Mouse (Mus musculus) forebrain, embryonic 11.5 days (tissue): ENCODE data around the gene Zc3h6. TPM values are rescaled to one million over a fixed set of nuclear protein-coding genes. Genes with fewer than 3 reads are reported as not detected.
"Not testable (repeated sequence)": the region's sequence is repeated elsewhere in the genome, so short reads cannot be mapped to it uniquely, and the experiment has no call there.

Experiments
- ATAC-seq: fragments of 200-750 bp; cut with Nextera tagmentation; replicated peaks from 2 replicates; pipeline ENCODE4 v1.8.0; 2017; ENCODE audit warnings: moderate TSS enrichment; ENCODE audit not compliant: low FRiP score
- DNase-seq: peaks from one replicate; pipeline ENCODE4 v3.0.0-alpha.2; 2017; ENCODE audit warnings: low spot score
- H3K27ac ChIP-seq: fragments of 300-500 bp; sonication (generic); 2 replicates; pipeline ENCODE4 v1.5.1; 2014; ENCODE audit warnings: low read depth, low read length
- H3K27me3 ChIP-seq: fragments of 300-500 bp; sonication (generic); 2 replicates; pipeline ENCODE4 v1.6.1; 2014; ENCODE audit warnings: mild to moderate bottlenecking, low read length, mixed read lengths; ENCODE audit not compliant: control insufficient read depth, insufficient read depth
- H3K36me3 ChIP-seq: fragments of 300-500 bp; sonication (generic); 2 replicates; pipeline ENCODE4 v1.6.1; 2014; ENCODE audit warnings: mild to moderate bottlenecking, low read length, moderate library complexity, mixed read lengths; ENCODE audit not compliant: control insufficient read depth, insufficient read depth
- H3K4me1 ChIP-seq: fragments of 300-500 bp; sonication (generic); replicated peaks from 2 replicates; pipeline ENCODE4 v1.6.1; 2014; ENCODE audit warnings: low read length, mixed read lengths; ENCODE audit not compliant: control insufficient read depth, insufficient read depth
- H3K4me2 ChIP-seq: fragments of 300-500 bp; sonication (generic); 2 replicates; pipeline ENCODE4 v1.6.1; 2014; ENCODE audit warnings: low read depth, mild to moderate bottlenecking, low read length, moderate library complexity, mixed read lengths; ENCODE audit not compliant: severe bottlenecking
- H3K4me3 ChIP-seq: fragments of 300-500 bp; sonication (generic); 2 replicates; pipeline ENCODE4 v1.5.1; 2014; ENCODE audit warnings: low read depth, low read length
- H3K9ac ChIP-seq: fragments of 300-500 bp; sonication (generic); 2 replicates; pipeline ENCODE4 v1.6.1; 2014; ENCODE audit warnings: low read length
- H3K9me3 ChIP-seq: fragments of 300-500 bp; sonication (generic); 2 replicates; pipeline ENCODE4 v1.6.1; 2016; ENCODE audit warnings: low read length, mixed read lengths; ENCODE audit not compliant: control insufficient read depth
- WGBS: fragments of 180-500 bp; shearing (Covaris S2); extraction: QIAGEN DNeasy Blood & Tissue Kit; methylation state at CpG from one replicate; pipeline ENCODE4 v1.1.7; 2014; 5-methylcytosine and 5-hydroxymethylcytosine counted together
- polyA plus RNA-seq: library from polyadenylated mRNA; unstranded; fragments of >200 nt; fragmentation: Nextera tagmentation; extraction: Ambion mirVana; gene quantifications from 2 replicates; pipeline ENCODE4 v1.2.1, GENCODE M21; 2014

The Zc3h6 gene
- polyA plus RNA-seq, 1 experiment from 2014 or later: 2.9 TPM

DNA sequence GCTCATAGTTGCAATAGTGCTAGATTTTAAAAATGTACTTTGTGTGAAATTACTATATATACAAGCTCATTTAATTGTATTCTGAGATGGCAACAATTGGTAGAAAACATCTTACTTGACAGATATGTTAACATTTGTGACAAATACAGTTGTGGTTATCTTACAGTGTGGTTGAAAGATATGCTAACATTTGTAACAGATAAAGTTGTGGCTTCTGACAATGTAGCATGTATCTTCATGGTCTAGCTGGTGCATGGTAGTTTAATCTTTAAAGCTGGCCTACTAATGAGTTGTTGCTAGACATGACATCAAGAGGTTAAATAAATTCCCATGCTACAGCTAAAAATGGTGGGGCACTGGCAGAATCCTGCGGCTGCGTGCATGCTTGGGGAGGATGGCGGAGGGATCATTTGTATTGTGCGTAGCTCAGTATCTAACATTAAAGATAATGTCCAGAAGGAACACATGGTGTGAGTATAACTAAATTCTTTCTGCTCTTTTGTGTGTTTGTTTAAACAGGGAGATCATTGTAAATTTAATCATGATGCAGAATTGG, 39.1 kb downstream of the Zc3h6 start:
- ATAC-seq (no peak), DNase-seq (no peak)
- H3K9ac ChIP-seq: no peak overlapping the region
- H3K4me3 ChIP-seq: no peak overlapping the region
- H3K36me3 ChIP-seq: no peaks in the 10 kb centered on the region
- H3K4me2 ChIP-seq: no peak overlapping the region
- H3K9me3 ChIP-seq: no peaks in the 10 kb centered on the region
- WGBS: 83% methylated on average over 4 of the region's 4 CpGs
- no peaks in the 10 kb centered on the region for H3K27me3 ChIP-seq
- no peaks in the 10 kb centered on the region for H3K4me1 ChIP-seq
- H3K27ac ChIP-seq: no peak overlapping the region

DNA sequence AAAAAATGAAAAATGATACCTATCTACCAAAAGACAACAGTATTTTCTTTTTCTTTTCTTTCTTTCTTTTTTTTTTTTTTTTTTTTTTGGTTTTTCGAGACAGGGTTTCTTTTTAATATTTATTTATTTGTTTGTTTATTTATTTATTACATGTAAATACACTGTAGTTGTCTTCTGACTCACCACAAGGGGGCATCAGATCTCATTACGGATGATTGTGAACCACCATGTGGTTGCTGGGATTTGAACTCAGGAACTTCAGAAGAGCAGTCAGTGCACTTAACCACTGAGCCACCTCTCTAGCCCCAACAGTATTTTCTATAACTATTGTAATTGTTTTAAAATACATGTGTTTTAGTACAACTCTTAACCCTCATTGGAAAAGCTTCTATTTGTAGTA, 41.7 kb downstream of the Zc3h6 start:
- not testable (repeated sequence) for H3K9me3 ChIP-seq, H3K27ac ChIP-seq, ATAC-seq, H3K9ac ChIP-seq, H3K4me3 ChIP-seq, H3K27me3 ChIP-seq, H3K36me3 ChIP-seq, DNase-seq, H3K4me2 ChIP-seq, H3K4me1 ChIP-seq
- WGBS: 78% methylated on average over 2 of the region's 2 CpGs

DNA sequence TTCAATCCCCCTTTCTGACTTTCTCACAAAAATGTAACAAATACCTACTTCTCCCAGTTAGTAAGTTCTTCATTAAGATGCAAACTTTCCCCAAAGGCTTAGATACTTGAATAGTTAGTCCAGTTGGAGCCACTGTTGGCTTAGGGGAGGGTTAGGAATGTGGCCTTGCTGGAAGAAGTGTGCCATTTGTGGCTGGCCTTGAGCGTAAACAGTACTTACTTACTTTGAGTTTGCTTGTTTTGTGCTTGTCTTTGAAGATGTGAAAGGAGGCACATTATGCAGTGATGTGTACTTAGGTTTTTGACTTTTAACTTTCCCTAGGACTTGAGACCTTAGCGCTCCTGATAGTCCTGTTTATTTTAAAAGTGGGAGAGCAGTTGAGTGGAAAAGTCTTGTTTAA, 52.9 kb downstream of the Zc3h6 start:
- whole genome bisulfite sequencing: 86% methylated on average over 2 of the region's 2 CpGs
- H3K27ac ChIP-seq: no peak overlapping the region
- H3K36me3 ChIP-seq: no peaks in the 10 kb centered on the region
- no peaks in the 10 kb centered on the region for H3K27me3 ChIP-seq
- H3K4me3 ChIP-seq: no peak overlapping the region
- H3K4me2 ChIP-seq: no peak overlapping the region
- no peaks in the 10 kb centered on the region for H3K4me1 ChIP-seq
- H3K9ac ChIP-seq: no peak overlapping the region
- no peak for ATAC-seq
- no peaks in the 10 kb centered on the region for H3K9me3 ChIP-seq
- DNase-seq: no peak

DNA sequence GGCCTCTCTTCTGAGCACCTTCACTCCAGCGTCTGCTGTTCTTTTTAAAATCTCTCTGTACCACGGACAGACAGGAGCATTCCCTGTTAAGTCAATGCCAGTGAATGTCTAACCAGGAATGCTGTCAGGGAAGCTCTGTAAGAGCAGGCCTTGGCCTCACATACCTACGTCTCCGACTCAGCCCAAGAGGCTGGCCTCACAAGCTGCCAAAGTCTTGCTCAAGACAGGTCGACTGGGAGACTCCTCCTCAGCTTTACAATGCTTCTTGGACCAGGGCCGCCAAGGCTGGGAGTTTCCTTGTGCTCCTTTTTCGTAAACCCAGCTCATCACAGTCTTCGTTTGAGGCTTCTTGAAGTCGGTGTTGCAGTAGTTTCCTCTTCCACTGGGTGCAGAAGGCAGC, 57.6 kb downstream of the Zc3h6 start:
- Histone ChIP-seq H3K4me1 (no peaks in the 10 kb centered on the region), H3K36me3 (no peaks in the 10 kb centered on the region), H3K4me2 (no peak overlapping the region), H3K27me3 (no peaks in the 10 kb centered on the region), H3K9me3 (no peaks in the 10 kb centered on the region), H3K27ac (no peak overlapping the region), H3K9ac (no peak overlapping the region), H3K4me3 (no peak overlapping the region)
- 75% methylated on average over 9 of the region's 9 CpGs for WGBS
- DNase-seq (no peak), ATAC-seq (no peak)

DNA sequence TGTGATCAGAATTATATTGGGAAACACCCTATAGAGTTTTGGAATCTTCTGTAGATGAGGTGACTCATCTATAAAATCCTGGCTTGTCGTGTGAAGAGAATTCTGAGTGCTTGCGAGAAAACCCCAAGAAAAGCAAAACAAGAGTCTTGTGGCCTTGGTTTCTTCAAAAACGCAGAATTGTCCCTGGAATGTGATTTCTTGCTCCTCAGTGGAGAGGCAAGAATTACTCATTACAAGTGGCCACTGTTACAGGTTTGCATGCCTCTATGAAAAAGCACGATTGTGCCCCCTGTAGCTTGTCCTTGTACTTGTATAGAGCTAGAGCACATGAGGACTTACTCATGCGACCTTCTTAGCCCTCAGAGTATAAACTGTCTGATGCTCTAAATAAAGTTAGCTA, 68.2 kb downstream of the Zc3h6 start:
- Histone ChIP-seq H3K4me3 (no peak overlapping the region), H3K9me3 (no peaks in the 10 kb centered on the region), H3K4me2 (no peak overlapping the region), H3K4me1 (peaks cover 7% of the 10 kb centered on the region; the same call in 1 of the 2 replicates), H3K9ac (no peak overlapping the region), H3K27ac (no peak overlapping the region), H3K36me3 (no peaks in the 10 kb centered on the region), H3K27me3 (peaks cover 21% of the 10 kb centered on the region)
- no peak for ATAC-seq
- 88% methylated on average over 5 of the region's 5 CpGs for WGBS
- no peak for DNase-seq

DNA sequence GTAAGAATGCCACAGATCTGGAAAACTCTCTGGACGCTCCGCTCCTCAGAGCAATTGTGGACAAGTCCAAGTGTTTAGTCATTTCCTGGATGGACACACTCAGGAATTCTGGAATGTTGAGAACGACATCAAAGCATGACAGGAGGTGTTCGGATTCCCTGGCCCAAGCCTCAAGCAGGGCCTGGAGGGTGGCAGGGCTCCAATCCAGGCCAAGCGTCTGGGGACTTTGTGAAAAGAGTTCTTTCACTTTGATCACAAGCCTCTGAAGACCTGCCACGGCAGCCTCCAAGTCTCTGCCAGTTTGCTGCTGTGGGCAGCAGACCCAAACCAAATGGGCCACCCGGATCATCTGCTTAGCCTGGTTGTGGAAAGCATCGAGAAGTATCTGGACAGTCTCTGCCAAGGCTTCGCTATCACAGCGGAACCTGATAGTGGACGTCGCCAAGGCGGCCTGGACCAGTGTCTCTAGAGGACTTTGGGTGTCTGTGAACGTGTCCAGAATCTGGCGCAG, 71.3 kb downstream of the Zc3h6 start:
- peak overlapping the region; percentile 49 for H3K9ac ChIP-seq
- peaks cover 7% of the 10 kb centered on the region; the same call in 1 of the 2 replicates for H3K4me1 ChIP-seq
- no peak for DNase-seq
- 42% methylated on average over 15 of the region's 15 CpGs for WGBS
- H3K4me2 ChIP-seq: peak overlapping the region; percentile 84
- no peak overlapping the region for H3K27ac ChIP-seq
- ATAC-seq: no peak
- peaks cover 21% of the 10 kb centered on the region for H3K27me3 ChIP-seq
- no peaks in the 10 kb centered on the region for H3K9me3 ChIP-seq
- H3K36me3 ChIP-seq: no peaks in the 10 kb centered on the region
- H3K4me3 ChIP-seq: peak overlapping the region; percentile 36

DNA sequence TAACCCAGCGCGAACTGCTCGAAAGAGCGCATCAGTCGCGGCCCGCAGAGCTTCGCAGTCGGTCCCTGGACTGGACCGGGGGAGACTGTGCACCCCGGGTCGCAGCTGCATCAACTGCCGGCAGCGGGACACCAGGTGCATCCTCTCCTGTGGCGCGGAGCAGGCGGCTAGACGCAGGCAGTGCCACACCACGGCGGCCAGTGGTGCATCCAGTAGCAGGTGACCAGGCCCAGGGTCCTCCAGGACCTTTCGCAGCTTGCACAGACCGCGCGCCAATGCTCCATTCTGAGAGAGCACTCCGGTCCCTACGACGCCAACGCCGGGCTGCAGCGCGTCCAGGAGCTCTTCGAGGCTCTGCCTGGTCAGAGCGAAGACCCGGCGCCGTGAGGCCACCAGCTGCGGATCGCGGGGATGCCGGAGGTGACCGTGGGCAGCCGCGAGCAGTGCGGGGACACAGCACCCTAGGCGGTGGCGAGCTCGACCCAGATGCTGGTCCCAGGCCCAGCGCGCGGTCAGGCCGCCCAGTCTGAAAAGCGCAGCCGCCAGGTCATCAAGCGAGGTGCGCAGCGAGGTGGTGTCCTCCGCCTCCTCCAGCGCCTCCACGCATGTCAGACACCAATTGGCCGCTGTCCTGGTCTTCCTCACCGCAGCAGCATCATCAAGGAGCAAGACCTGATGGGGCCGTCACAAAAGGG, 71.9 kb downstream of the Zc3h6 start:
- Histone ChIP-seq H3K4me3 (peak overlapping the region; percentile 36), H3K4me1 (peaks cover 7% of the 10 kb centered on the region; the same call in 1 of the 2 replicates), H3K27ac (no peak overlapping the region), H3K9me3 (no peaks in the 10 kb centered on the region), H3K4me2 (peak overlapping the region; percentile 84), H3K9ac (peak overlapping the region; percentile 49), H3K27me3 (peaks cover 21% of the 10 kb centered on the region), H3K36me3 (no peaks in the 10 kb centered on the region)
- DNase-seq (peak; percentile 75), ATAC-seq (peak; percentile 42; the same call in 1 of the 2 replicates)
- 2% methylated on average over 62 of the region's 62 CpGs for WGBS

DNA sequence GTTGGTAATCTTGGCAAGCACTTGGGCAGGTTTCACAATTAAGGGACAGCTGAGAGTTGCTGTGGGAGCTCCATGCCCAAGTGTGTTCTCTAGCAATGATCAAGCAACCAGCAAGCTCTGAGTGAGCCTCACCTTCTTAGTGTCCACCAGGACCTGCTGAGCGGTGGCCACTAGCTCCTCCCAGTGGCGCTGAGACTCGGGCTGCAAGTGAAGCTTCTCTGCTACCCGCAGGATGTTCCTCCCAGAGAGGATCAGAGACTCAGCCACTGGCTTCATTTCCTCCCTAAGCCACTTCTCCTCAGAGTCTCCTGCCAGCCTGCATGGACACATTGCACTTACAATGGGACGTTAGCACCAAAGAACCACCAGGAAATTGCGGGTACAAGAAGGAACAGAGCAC, 73.4 kb downstream of the Zc3h6 start:
- Histone ChIP-seq H3K9me3 (no peaks in the 10 kb centered on the region), H3K27me3 (peaks cover 21% of the 10 kb centered on the region), H3K4me2 (no peak overlapping the region), H3K27ac (no peak overlapping the region), H3K4me1 (peaks cover 7% of the 10 kb centered on the region; the same call in 1 of the 2 replicates), H3K4me3 (no peak overlapping the region), H3K9ac (no peak overlapping the region), H3K36me3 (no peaks in the 10 kb centered on the region)
- no peak for DNase-seq
- 41% methylated on average over 6 of the region's 6 CpGs for WGBS
- ATAC-seq: no peak
